Mouse (Mus musculus): ENCODE measurements around the gene Tdrd9. TPM values are rescaled to one million over a fixed set of nuclear protein-coding genes. Genes with fewer than 3 reads are reported as not detected.
A peak's percentile ranks its signal among the peaks of the same experiment; 100 is the strongest.
"Not testable (repeated sequence)": the region's sequence is repeated elsewhere in the genome, so short reads cannot be mapped to it uniquely, and the experiment has no call there.

The Tdrd9 gene
- total RNA-seq, 2 experiments from 2014 or later: 0.26 to 0.33 TPM

DNA sequence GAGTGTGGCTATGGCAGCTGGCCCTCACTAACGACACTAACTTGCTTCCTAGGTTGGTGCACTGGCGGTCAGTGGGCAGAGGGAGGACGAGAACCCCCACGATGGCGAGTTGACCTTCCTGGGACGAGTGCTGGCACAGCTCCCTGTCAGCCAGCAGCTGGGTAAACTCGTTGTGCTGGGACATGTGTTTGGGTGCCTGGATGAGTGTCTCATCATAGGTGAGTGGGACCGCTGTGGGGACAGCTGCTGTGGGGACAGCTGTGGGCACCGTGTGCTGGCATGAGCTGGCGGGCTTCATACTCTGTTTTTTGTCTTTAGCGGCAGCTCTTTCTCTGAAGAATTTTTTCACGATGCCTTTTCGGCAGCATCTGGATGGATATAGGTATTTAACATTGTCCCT lies 54.1 kb downstream of the Tdrd9 start:
- DNase-seq (ENCODE audit: low spot score in 2 of 2): no peak

DNA sequence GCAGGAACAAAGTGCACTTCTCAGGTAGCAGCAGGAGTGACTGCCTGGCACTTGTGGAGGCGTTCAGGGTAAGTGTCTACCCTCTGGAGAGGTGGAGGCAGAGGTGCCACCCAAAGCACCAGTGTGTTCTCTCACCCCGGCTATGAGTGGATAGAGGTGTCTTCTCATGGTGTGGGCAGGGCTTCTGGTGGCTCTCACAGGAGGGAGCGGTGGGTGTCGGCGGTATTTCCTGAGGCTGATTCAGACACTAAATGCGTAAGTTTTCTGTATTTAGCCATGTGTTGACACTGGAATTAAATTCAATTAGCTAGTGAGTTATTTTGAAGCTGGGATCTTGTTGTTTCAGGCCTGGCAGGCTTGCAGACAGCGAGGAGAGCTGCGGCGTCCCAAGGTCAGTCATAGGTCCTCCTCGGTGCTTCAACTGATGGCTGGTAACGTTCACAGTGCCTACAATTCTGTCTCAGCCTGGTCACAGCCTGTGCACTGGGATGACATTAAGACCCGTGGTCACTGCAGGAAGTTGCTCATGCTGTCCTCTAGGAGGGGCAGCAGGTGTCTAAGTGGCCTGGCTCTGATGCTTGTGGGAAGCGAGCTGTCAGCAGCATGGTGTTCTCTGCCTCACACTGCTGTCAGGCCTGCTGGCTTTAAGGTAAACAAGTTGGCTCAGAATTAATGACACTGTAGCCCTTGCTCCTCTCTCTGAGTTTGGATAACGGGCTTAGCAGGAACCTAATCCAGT lies 54.7 kb downstream of the Tdrd9 start:
- DNase-seq (ENCODE audit: low spot score in 2 of 2): peak in 1 of 2 experiments; percentile 20

DNA sequence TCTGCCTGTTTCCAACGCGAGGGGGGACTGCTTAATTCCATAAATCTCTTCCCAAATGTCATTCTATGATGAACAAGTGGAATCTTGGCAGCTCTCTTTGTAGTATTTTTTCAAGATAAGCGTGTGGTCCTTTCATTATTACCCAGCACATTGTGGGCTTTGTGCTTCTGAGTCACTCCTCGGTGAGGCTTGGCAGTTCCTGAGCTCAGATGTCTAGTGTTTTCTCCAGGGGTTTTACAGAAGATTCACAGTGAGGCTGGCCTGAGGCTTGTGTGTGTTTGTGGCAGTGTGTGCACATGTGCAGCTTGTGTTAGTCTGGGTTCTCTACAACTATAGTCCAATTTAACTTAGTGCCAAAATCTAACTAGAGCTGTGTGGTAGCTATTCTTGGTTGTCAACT lies 56.0 kb downstream of the Tdrd9 start:
- no peak for DNase-seq (ENCODE audit: low spot score in 2 of 2)

DNA sequence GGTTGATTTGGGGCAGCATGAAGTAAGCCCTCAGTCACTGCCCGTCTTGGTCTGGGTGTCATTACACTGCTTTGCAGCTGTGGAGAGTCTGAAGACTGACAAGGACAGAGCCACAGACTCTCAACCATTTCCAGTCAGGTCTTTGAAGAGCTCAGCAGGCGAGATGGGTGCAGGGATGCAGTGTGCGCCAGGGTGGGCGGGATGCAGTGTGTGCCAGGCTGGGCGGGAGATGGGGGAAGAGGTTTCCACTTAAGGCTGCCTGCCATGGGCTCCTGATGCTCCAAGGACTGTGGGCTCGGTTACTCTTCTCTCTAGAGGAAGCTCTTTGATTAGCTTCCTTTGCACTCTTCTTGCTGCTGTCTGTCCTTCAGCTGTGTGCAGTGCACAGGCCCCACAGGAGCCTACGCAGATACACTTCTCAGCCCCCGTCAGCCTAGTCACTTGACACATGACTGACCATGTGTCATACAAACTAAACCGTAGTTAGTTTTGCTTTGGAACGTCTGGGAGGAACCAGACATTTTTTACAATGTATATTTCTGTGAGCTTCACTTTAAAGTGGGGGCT lies 62.1 kb downstream of the Tdrd9 start:
- DNase-seq (ENCODE audit: low spot score in 2 of 2): peak in 1 of 2 experiments; percentile 19

DNA sequence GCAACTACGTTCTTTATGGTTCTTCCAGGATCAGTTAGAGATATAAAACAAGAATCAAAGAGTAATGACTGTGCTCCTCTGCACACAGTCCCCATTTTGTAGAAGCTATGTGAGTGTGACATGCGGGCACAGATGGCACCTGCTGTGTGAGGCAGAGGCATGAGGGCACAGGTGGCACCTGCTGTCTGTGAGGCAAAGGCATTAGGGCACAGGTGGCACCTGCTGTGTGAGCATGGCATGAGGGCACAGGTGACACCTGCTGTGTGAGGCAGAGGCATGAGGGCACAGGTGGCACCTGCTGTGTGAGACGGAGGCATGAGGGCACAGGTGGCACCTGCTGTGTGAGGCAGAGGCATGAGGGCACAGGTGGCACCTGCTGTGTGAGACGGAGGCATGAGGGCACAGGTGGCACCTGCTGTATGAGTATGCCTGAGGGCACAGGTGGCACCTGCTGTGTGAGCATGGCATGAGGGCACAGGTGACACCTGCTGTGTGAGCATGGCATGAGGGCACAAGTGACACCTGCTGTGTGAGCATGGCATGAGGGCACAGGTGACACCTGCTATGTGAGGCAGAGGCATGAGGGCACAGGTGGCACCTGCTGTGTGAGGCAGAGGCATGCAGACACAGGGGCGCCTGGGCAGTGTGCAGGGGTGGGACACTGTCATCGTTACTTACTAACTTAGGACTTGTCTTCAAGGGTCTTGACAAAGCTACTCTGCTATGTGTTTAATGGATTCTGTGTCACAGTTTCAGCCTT lies 64.2 kb downstream of the Tdrd9 start:
- not testable (repeated sequence) for DNase-seq (ENCODE audit: low spot score in 2 of 2)

DNA sequence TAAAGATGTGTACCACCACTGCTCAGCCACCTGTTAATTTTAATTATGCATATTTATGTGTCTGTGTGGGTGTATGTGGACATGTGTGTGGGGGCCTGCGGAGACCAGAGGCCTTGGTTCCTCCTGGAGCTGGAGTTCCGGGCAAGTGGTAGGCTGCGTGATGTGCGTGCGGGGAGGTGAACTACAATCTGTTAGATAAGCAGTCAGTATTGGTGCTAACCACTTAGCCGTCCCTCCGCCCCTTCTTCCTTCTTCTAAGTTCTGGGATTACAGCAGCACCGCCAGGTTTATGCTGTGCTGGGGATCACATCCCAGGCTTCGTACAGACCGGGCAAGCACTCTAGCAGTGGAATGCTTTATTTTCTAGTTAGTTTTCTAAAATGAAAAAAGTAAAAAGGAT lies 67.1 kb downstream of the Tdrd9 start:
- DNase-seq (ENCODE audit: low spot score in 2 of 2): no peak

DNA sequence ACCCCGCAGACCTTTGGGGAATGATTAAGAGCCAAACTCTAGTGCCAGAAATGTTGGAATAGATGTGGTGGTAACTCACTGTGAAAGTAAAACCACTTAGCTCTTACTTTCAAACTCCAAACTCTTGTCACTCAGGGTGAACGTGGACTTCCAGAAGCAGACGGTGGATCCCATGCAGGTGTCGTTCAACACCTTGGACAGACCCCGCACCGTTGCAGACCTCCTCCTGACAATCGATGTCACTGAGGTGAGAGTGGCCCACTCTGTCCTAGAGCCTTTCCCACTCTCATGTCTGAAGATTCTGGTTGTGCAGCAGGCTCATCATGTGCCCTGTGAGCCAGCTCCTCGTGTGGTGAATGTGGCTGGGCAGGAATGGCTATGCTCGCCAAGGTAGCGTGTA lies 67.8 kb downstream of the Tdrd9 start:
- no peak for DNase-seq (ENCODE audit: low spot score in 2 of 2)

DNA sequence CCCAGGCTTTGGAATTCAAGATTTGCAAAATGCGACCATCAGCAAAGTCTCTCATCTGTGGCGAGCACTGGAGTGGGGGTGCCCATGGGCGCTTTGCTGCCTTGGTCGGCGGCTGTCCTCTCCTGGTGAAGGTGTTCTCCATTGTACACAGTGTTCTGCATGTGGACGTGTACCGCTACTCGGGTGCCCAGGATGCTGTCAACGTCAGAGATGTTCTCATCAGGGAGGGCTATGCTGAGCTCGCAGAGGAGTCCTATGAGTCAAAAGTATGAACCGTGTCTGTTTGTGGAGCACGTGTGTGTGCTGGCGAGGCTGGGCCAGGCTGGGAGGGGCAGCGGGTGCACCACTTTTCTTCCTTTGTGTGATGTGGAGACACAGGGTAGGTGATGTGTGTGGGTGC lies 71.3 kb downstream of the Tdrd9 start:
- DNase-seq (ENCODE audit: low spot score in 2 of 2): no peak

DNA sequence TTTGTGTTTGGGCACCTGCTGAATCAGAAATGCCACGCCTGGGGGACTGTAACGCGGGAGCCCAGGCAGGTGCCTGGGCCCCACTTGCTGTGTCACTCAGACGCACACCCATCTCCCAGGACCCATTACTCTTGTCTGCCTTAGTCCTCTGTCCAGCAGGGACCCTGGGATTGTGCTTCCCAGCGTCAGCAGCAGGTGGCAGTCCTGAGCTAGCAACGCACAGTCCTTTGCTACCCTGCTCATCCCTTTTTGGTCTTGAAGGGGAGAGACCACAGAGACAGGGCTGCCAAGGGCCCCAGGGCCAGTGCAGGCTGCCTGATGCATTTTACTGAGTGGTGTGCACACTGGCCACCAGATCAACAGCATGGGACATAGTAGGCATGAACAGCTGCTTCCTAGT lies 106.3 kb downstream of the Tdrd9 start:
- peak; percentile 73 to 82 for DNase-seq (ENCODE audit: low spot score in 2 of 2)

DNA sequence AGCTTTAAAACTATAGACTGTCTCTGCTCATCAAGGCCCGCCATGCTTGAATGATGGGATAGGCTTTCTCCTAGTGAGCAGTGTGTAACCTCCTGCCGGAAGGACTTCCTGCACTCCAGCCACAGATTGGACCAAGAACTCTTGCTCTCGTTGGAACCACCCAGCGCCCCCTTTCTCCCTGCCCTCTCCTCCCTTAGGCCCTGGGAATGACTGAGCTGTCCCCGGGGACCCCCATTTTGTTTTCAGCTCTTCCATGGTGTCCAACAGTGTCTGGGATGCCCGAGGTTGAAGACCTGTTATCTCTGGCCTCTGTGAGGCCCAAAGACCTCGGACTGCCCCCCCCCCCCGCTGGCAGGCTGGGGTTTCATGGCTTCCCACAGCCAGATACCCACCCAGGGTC lies 108.6 kb downstream of the Tdrd9 start:
- no peak for DNase-seq (ENCODE audit: low spot score in 2 of 2)

DNA sequence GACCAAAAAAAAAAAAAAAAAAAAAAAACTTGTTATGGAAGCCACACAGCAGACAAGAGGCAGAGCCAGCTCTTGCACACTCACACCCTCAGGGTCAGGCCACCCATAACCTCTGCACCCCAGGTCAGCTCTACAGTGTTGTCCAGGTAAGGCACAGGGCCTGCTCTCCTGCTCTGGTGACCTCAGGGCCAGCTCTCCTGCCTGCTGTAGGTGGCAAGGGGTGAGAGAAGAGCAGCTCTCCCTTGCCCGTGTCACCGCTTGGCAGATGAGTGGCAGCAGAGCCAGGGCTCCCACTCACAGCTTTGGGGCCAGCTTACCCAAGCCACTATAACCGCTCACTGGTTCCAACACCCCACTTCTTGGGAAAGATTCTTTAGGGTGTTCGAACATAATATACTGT lies 109.6 kb downstream of the Tdrd9 start:
- no peak for DNase-seq (ENCODE audit: low spot score in 2 of 2)

DNA sequence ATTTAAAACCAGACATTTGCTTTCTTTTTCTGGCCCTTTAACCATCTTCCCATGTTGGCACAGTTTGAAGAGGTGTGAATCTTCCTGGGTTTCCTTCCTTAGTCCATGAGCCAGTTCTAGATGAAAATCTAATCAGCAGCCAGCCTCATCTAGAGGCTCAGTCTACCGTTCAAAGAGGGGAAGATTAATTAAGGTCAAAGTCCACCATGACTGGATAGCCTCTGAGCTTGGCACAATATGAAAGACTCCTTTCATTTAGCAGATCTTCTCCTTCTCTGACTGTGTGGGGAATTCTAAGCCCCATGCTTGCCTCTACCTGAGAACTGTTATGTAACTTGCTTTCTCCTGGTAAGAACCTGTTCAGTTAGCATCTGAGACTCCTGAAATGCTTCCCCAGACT lies 110.9 kb downstream of the Tdrd9 start:
- no peak for DNase-seq (ENCODE audit: low spot score in 2 of 2)

DNA sequence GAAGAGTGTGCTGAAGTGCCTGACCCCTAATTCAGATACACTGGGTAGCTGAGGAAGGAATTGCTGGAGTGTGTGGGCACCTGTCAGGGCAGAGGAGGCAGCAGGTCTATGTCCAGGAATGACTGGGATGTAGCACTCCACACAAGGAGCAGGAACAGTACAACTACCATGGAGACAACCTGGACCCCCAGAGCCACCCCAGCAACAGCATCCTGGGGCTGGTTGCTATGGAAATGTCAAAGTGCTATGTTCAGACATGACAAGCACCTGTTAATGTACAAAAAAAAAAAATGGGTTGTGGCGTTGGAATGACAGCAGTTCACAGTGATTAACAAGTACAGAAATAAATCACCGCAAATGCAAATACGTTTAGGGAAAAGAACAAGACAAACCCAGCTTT lies 114.9 kb downstream of the Tdrd9 start:
- DNase-seq (ENCODE audit: low spot score in 2 of 2): no peak

DNA sequence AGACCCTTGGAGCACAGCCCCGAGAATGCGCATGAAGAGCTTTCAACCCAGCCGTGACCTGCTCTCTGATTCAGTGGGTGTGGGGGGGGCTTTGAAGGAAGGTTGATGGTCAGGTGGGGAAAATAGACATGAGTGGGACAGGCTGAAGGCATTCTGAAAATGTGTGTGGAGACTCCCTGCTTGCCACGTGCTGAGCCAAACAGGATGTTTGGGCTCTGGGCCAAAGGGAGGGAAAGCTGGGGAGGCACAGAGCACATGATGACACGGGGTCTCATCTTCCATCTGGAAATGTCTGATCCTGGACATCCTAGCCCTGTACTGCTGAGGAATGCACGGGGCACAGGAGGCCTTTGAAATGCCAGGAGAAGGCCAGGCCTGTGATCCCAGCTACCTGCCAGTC lies 115.4 kb downstream of the Tdrd9 start:
- no peak for DNase-seq (ENCODE audit: low spot score in 2 of 2)

DNA sequence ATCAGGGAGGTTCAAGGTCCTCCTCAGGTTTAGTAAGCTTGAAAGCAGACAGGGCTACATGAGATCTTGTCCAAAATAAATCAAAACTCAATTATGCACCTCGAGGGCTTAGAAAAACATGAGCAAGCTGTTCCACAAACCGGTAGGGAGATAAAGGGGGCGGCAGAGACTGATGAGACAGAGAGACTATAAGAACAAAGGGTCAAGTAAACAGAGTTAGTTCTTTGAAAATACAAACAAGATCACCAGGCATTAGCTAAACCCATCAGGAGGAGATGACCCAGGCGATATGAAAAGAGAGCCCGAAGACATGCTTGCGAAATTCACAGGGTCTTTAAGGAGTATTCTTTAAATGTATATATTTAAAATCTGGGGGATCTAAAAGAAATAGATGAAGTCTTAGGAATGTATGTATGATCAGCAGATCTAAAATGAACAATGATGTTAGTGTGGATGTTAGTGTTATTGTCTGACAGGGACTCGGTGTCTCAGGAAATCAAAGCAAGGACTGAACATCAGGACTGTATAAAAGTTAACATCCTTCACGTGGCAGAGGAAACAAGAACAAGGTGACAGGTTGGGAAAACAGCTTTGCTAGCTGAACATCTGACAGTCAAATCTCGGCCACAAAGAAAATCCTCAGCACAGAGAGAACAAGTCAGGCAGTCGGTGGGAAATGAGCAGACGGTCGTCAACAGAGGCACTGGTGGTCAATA lies 117.4 kb downstream of the Tdrd9 start:
- no peak for DNase-seq (ENCODE audit: low spot score in 2 of 2)

DNA sequence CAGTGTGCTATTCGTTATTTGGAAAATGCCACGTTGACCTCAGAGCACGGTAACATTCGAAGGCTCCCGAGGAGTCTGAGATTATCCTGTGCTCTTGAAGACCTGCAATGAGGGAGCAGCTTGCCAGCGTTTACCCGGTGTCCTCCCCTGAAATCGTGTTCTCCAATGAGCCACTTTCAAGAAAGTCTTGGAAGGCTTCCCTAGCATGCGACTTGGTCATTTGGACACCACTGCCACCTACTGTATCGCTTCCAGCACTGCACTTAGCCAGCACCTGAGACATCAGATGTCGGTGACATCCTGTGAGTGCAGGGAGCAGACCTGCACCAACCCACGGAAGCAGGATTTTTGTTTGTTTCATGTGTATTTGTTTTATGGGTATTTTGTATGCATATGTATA lies 119.7 kb downstream of the Tdrd9 start:
- peak; percentile 77 to 78 for DNase-seq (ENCODE audit: low spot score in 2 of 2)

DNA sequence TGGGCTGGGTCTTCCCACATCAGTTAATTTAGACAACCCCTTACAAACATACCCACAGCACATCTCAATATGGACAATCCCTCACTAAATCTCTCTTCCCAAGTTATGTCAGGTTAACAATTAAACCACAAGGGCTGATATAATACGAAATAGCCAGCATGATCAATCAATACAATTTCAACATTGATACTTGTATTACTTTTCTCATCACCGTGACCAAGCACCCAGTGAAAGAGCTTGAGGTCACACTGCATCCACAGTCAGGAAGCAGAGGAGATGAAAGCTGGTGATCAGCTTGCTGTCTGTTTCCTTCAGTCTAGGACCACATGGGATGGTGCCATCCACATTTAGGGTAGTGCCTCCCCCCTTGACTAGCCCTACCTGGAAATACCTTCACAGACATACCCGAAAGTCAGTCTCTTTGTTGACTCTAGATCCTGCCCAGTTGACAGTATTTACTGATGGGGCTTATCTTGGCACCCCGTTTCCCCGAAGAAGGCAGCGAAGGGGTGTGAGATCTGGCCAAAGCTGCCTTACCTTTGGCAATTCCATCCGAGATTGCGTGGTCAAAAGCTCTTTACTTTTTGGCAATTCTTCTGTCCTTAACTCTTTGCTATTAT lies 123.0 kb downstream of the Tdrd9 start:
- no peak for DNase-seq (ENCODE audit: low spot score in 2 of 2)

DNA sequence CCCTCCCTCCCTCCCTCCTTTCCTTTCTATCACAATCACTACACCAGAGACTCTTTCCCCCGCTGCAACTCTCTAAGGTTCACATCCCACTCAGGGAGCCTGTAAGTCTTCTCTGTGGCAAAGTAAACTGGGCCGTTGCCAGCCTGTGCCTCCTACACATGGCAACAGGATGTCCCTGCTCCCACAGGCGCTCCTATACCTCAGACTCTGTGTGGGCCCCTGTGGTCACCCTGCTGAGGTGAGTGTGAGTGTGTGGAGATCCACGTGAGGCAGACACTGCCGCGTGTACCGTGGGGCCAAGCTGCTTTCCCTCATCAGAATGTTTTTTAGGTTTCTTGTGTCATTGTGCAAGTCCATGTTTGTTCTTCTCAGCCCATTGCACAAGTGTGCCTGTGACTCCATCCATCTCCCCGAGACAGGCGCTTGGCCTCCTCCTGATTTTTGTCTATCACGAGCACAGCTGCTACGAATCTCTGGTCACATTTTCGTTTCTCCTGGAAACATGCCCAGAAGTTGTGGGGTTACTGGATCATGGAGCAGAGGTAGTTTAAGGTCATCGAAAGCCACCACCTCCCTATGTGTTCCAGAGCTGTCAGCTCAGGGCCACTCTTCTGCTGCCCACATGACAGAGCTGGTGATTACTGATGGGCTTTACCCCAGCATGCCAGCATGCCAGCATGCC lies 124.8 kb downstream of the Tdrd9 start:
- peak; percentile 65 to 82 for DNase-seq (ENCODE audit: low spot score in 2 of 2)

DNA sequence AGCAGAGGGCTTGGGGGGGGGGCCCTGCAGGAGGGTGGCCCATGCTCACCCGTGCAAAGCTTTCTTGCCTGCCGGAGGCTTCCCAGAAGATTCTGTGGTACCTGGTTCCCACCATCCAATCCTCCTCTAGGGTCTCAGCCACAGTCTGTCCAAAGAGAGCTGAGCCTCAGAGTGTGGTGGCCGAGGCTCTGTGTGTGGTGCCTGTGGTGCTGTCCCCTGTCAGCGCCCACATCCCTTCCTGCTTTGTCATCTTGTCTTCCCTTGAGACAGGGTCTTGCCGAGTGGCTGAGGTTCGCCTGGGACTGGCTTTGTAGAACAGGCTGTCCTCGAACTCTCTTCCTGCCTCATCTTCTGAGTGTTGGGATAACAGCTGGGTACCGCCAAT lies 125.4 kb downstream of the Tdrd9 start:
- no peak for DNase-seq (ENCODE audit: low spot score in 2 of 2)

DNA sequence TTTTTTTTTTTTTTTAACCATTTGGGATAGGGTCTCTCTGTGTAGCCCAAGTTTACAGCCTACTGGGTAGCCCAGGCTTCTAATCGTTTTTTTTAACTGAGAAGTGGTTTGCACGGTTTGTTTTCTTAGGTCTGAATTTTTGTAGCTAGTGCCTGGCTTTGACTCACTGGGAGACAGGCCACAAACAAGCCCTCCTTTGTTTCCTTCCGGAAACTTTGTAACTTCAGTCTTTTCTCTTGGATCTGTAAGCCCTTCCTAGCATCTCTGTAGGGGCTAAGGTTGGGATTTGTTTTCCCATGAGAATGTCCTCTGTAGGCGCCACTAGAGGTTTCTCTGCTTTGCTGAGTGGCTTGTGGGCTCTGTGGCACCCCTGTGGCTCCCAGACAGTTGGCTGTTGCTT lies 128.7 kb downstream of the Tdrd9 start:
- no peak for DNase-seq (ENCODE audit: low spot score in 2 of 2)

DNA sequence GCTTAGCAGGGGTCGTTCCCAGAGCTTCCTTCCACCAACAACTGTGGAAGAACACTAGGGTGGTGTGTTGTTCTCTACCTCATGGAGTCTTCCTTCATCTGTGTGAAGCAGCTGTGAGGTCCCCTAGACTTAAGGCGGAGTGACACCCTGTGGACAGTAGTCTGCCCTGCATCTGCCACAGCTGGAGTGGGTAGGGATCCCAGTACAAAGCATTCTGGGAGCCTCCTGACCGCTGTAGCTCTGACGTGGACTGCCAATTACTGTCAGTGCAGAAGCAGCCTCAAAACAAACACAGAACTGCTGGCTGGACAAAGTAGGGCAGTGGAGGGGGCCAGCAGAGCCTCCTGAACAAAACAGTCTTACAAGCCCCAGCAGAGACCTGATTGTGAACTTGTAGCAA lies 129.7 kb downstream of the Tdrd9 start:
- DNase-seq (ENCODE audit: low spot score in 2 of 2): no peak
